Mouse (Mus musculus) ES-E14 (cell line): ENCODE measurements around the gene Lgsn. TPM values are rescaled to one million over a fixed set of nuclear protein-coding genes. Genes with fewer than 3 reads are reported as not detected.
A peak's percentile ranks its signal among the peaks of the same experiment; 100 is the strongest.

Experiments used
- DNase-seq: peaks from one replicate; pipeline ENCODE4 v3.0.0-alpha.2; 2013; ENCODE audit warnings: low read depth, low spot score
- H3K27ac ChIP-seq: 2 replicates; pipeline ENCODE4 v1.5.1; 2012; ENCODE audit warnings: low read depth, mild to moderate bottlenecking, low read length, moderate library complexity, mixed read lengths; ENCODE audit not compliant: poor library complexity, insufficient read depth, severe bottlenecking
- H3K36me3 ChIP-seq: 2 replicates; pipeline ENCODE4 v1.6.1; 2012; ENCODE audit warnings: mild to moderate bottlenecking, low read length, moderate library complexity, mixed read lengths; ENCODE audit not compliant: control insufficient read depth, poor library complexity, insufficient read depth, severe bottlenecking
- H3K4me1 ChIP-seq, 2 experiments: fragments of 150-350 bp in 1 of 2; sonication (generic) in 1 of 2; 2 replicates each; pipeline ENCODE4 v1.6.1; 2012; ENCODE audit warnings: low read length in 2 of 2, mild to moderate bottlenecking in 1 of 2, mixed read lengths in 1 of 2; ENCODE audit not compliant: control insufficient read depth in 2 of 2, insufficient read depth in 2 of 2, poor library complexity in 1 of 2
- H3K4me3 ChIP-seq, 2 experiments: fragments of 150-350 bp in 1 of 2; sonication (generic) in 1 of 2; 2 replicates each; pipeline ENCODE4 v1.5.1; 2012; ENCODE audit warnings: low read length in 2 of 2, low read depth in 1 of 2, mild to moderate bottlenecking in 1 of 2, mixed read lengths in 1 of 2; ENCODE audit not compliant: insufficient read depth in 1 of 2, poor library complexity in 1 of 2, severe bottlenecking in 1 of 2
- H3K9ac ChIP-seq: 2 replicates; pipeline ENCODE4 v1.6.1; 2012; ENCODE audit warnings: low read depth, mild to moderate bottlenecking, low read length, mixed read lengths; ENCODE audit not compliant: poor library complexity, insufficient read depth, severe bottlenecking
- H3K9me3 ChIP-seq: fragments of 150-350 bp; sonication (generic); 2 replicates; pipeline ENCODE4 v1.6.1; 2012; ENCODE audit warnings: low read depth, mild to moderate bottlenecking, low read length; ENCODE audit not compliant: control insufficient read depth, insufficient read depth
- CHD2 ChIP-seq: IDR thresholded peaks from 2 replicates; pipeline ENCODE4 v1.6.1; 2014; ENCODE audit warnings: mild to moderate bottlenecking, low read depth, low read length, inconsistent platforms
- HCFC1 ChIP-seq: IDR thresholded peaks from 2 replicates; pipeline ENCODE4 v1.6.1; 2012; ENCODE audit warnings: low read length, inconsistent platforms, borderline replicate concordance; ENCODE audit not compliant: insufficient read depth
- MAFK ChIP-seq: IDR thresholded peaks from 2 replicates; pipeline ENCODE4 v1.6.1; 2014; ENCODE audit warnings: mild to moderate bottlenecking, low read depth, low read length, inconsistent platforms; ENCODE audit not compliant: insufficient read depth
- ZC3H11A ChIP-seq: IDR thresholded peaks from 2 replicates; pipeline ENCODE4 v1.6.1; 2012; ENCODE audit warnings: low read depth, mild to moderate bottlenecking, inconsistent platforms, low read length, borderline replicate concordance
- ZNF384 ChIP-seq: IDR thresholded peaks from 2 replicates; pipeline ENCODE4 v1.6.1; 2012; ENCODE audit warnings: low read depth, low read length, inconsistent platforms
- in situ Hi-C, 2 experiments: fragments of 600-800 bp; cut with MboI; formaldehyde crosslinking; loops; one replicate each; pipeline ENCODE4 v1.15.1; 2025; ENCODE audit warnings: low sequenced_read_pairs in 2 of 2, inconsistent platforms in 1 of 2; ENCODE audit not compliant: unreplicated experiment in 2 of 2
- total RNA-seq: library from RNA; depleted of rRNA; stranded (reverse); fragments of 300-350 nt; gene quantifications from 2 replicates; pipeline ENCODE4 v1.2.3, GENCODE M21; 2012

Gene Lgsn
- total RNA-seq, 1 experiment, result not detected

- DNase-seq, result no peak
- Histone ChIP-seq H3K27ac (no peak overlapping the region), H3K36me3 (no peaks in the 10 kb centered on the region), H3K4me1 (no peaks in the 10 kb centered on the region), H3K9ac (no peak overlapping the region), H3K9me3 (no peaks in the 10 kb centered on the region), H3K4me3 (no peak overlapping the region)
- in situ Hi-C loops, result loop anchor here in 1 of 2 experiments (5.0 kb wide), 1 partner anchor 132 kb away; no protein-coding TSS in a partner anchor
- TF ChIP-seq ZC3H11A (no peak), HCFC1 (no peak), MAFK (no peak)
These were observed 29.1 kb downstream of the Lgsn start for GRCm38 (mm10) chr1:31205346-31205745.

GRCm38 (mm10) chr1:31205770-31206169 is 29.6 kb downstream of the Lgsn start:
- no peak for TF ChIP-seq ZC3H11A
- TF ChIP-seq HCFC1, result no peak
- no peak for TF ChIP-seq CHD2
- no peak for TF ChIP-seq MAFK
- no peak for TF ChIP-seq ZNF384
- no peaks in the 10 kb centered on the region for H3K4me1 ChIP-seq
- no peak overlapping the region for H3K27ac ChIP-seq
- H3K9me3 ChIP-seq, result no peaks in the 10 kb centered on the region
- in situ Hi-C loops, result loop anchor here in 1 of 2 experiments (5.0 kb wide), 1 partner anchor 132 kb away; no protein-coding TSS in a partner anchor
- no peaks in the 10 kb centered on the region for H3K36me3 ChIP-seq
- no peak overlapping the region for H3K4me3 ChIP-seq
- DNase-seq, result no peak
- H3K9ac ChIP-seq, result no peak overlapping the region

- Histone ChIP-seq H3K9me3 (no peaks in the 10 kb centered on the region), H3K9ac (no peak overlapping the region), H3K27ac (no peak overlapping the region), H3K4me1 (no peaks in the 10 kb centered on the region), H3K4me3 (no peak overlapping the region), H3K36me3 (no peaks in the 10 kb centered on the region)
- in situ Hi-C loops, result no loop called here
- TF ChIP-seq ZNF384 (0 out of 2 replicates have a peak, but pooled peaks have one; percentile 32), MAFK (no peak), ZC3H11A (peak; percentile 92; the same call in 1 of the 2 replicates)
- peak; percentile 35 for DNase-seq
These were observed 33.9 kb downstream of the Lgsn start for GRCm38 (mm10) chr1:31210144-31210543.

DNA sequence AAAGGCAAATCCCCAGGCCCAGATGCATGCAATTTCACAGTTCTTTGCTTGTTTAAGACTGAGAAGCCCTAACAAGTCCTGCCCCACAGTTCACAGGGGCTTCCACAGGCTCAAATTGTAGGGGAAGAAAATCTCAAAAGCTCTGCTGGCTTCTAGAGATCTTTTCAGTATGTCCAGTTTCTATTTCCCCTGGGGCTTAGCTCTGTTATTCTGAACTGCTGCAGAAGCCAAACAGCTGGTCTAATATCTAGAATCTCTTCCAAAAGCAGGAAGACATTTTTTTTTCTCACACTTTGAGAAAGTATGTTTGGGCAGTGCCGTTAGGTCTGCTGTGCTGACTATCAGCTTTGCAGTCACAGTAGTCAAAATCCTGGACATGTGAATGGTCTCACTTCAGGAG is 38.6 kb downstream of the Lgsn start:
- no peak overlapping the region for H3K9ac ChIP-seq
- H3K36me3 ChIP-seq, result no peaks in the 10 kb centered on the region
- H3K27ac ChIP-seq, result no peak overlapping the region
- no peak overlapping the region for H3K4me3 ChIP-seq
- no peak for TF ChIP-seq ZNF384
- TF ChIP-seq MAFK, result no peak
- no peak for TF ChIP-seq HCFC1
- TF ChIP-seq CHD2, result no peak
- TF ChIP-seq ZC3H11A, result no peak
- in situ Hi-C loops, result no loop called here
- no peaks in the 10 kb centered on the region for H3K9me3 ChIP-seq
- no peaks in the 10 kb centered on the region for H3K4me1 ChIP-seq
- no peak for DNase-seq

DNA sequence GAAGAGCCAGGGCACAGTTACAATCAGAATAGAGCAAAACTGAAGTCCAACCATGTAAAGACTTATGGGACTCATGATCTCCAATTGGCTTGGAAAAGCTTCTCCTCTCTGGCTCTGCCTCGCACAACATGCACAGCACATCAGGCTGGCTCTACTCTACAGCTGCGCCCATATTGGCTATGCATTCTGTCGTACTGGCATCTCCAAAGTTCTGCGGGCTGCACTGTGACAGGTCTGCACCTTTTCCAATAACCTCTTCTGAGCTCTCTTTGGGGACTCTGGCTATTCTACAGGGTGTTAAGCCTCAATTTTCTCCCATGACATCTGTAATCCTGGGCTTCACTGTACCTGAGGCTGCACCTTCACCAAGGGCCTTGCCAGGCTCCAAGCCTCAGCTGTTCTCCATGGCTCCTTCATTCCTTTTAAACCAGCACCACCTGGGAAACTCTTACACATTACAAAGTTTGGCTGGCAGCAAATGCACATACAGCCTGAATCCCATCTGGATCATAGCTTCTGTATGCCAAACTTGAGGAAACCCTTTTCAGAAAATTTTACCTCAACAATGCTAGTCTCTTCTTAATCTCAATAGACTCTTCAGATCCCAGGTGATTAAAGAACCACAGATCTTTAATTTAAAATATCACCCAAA is 44.5 kb downstream of the Lgsn start:
- in situ Hi-C loops, result no loop called here
- H3K27ac ChIP-seq, result no peak overlapping the region
- H3K36me3 ChIP-seq, result no peaks in the 10 kb centered on the region
- no peaks in the 10 kb centered on the region for H3K9me3 ChIP-seq
- DNase-seq, result no peak
- no peak for TF ChIP-seq CHD2
- TF ChIP-seq ZNF384, result no peak
- no peak for TF ChIP-seq HCFC1
- TF ChIP-seq ZC3H11A, result no peak
- no peak for TF ChIP-seq MAFK
- H3K4me3 ChIP-seq, result no peak overlapping the region
- H3K9ac ChIP-seq, result no peak overlapping the region
- no peaks in the 10 kb centered on the region for H3K4me1 ChIP-seq
